Mouse (Mus musculus) cerebellum, adult 18-20 months (tissue): ENCODE results near the gene Atp6v0e.

Experiments
- DNase-seq, 2 experiments: peaks; one replicate each; pipeline ENCODE4 v3.0.0; 2021

The Atp6v0e gene

DNA sequence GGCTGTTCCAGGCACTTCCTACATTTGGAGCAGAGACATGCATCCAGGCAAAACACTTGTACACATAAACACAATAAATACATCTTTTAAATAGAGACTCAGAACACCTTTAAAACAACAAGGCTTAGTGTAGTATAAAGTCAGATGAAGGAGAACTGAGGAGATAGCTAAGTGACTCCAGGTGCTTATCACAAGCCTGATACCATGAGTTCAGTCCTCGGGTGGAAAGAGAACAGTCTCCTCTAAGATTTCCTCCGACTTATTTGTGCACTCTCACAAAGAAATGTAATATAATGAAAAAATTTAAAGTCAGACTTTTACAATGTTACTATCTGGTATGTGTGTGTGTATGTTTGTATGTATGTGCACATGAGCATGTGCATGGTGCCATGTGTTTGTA, 58.8 kb downstream of the Atp6v0e start:
- no peak for DNase-seq

DNA sequence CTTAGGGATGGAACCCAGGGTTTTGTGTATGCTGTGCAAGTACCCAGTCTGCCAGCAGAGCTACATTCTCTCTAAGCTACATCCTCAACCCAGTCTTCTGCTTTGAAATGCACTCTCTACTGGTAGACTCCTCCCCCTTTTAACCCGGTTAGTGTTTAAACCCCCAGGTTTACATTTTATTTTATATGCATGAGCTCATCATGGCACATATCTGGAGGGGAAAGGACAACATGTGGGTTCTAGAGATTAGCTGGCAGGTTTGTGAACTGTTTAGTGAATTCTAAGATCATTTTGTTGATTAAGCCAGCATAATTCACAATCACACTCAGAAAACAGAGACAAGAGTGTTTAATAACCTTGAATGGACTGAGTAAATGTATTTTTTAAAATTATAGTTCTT, 61.8 kb downstream of the Atp6v0e start:
- no peak for DNase-seq

DNA sequence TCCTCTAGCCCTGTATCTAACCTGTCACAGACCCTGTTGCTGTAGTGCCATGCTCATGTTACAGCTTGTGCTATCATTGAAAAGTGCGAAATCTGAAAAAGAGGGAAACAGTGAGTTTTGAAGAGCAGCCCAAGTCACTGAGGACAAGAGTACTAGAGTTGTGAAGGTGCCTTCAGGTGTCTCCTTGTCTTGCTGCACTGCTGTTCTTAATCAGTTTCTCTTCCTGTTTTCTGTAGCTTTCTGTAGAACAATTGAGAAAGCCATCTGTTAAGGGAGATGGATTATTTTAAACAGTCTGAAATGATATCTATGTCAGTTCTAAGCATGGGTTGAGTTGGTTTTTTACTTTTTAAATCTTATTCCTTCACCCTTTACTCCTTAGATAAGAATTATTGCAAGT, 63.6 kb downstream of the Atp6v0e start:
- no peak for DNase-seq

DNA sequence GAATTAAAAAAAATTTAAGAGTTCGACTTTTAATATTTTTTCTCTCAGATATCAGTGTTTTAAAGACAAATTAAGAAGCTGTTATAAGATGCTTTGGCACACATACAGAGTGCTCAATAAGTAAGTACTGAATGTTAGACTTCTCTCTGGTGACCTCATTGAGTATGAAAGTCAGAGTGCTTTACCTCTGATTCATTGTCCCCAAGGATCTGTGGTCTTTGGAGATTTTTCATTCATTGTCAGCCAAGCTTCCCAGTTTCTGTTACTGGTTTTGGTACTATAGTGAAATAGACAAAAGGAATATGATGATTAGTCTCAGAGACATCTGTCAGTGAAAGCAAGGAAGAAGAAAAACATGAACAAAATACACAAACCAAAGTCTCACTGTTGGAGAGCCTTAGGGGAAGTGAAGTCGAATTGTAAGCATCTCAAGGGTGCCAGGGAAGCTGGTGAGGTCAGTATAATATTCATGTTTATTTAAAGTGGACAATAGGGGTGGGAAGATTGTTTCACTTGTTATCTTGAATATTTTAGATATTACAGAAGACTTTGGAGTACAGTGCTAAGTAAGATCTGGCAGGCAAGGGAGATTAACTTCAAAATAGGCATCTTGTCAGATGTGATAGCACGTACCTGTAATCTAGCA, 64.2 kb downstream of the Atp6v0e start:
- DNase-seq: no peak

DNA sequence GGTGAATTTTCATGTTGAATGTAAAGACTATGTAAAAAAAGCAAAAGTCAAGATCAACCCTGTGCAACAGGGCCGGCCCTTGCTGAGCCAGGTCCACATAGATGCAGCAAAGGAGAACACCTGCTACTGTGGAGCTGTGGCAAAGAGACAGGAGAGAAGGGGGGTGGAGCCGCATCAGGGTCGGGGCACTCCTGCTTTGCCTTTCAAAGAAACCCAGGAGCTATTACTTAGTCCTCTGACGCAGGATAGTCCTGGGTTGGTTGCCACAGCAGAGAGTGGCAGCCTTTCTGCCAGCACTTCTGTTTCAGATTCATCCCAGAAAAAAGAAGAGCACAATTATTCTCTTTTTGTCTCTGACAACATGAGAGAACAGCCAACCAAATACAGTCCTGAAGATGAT, 79.5 kb downstream of the Atp6v0e start:
- no peak for DNase-seq

DNA sequence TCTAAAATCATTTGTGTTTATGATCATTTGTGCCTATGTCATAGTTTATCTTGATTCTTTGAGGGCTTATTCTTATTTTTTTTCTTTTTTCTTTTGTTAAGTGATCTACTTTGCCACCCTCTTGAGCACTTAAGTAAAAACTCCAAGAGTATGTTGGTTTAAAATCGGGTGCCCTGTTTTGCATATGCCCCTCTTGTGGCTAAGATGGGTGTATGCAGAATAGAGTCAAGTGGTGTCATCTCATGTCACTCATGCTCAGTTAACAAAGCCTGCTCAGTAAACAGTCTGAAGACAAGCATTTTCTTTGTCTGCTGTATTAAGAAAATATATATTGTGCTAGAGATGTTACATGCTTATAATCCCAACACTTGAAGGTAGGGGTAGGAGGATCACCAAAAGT, 80.3 kb downstream of the Atp6v0e start:
- DNase-seq: no peak
